Mouse (Mus musculus): ENCODE measurements around the gene Tmem37. TPM values are rescaled to one million over a fixed set of nuclear protein-coding genes. Genes with fewer than 3 reads are reported as not detected.

Gene Tmem37
- polyA plus RNA-seq, 1 experiment, result 17.8 TPM

- Histone ChIP-seq H3K27ac (ENCODE audit: insufficient read depth, low read length) (no peak overlapping the region), H3K27me3 (ENCODE audit: control insufficient read depth, insufficient read depth, low read length, poor library complexity, severe bottlenecking) (no peaks in the 10 kb centered on the region), H3K9ac (ENCODE audit: low read depth, poor library complexity, severe bottlenecking) (no peak overlapping the region), H3K36me3 (ENCODE audit: control insufficient read depth, insufficient read depth, low read length, poor library complexity, severe bottlenecking) (no peaks in the 10 kb centered on the region), H3K9me3 (replicated peaks; ENCODE audit: control insufficient read depth, insufficient read depth, low read length, poor library complexity, severe bottlenecking) (no peaks in the 10 kb centered on the region), H3K4me3 (ENCODE audit: low read depth, low read length) (no peak overlapping the region), H3K4me1 (ENCODE audit: control insufficient read depth, insufficient read depth, low read length) (peaks cover 3% of the 10 kb centered on the region)
- TF ChIP-seq EP300 (IDR thresholded peaks at IDR 0.05; ENCODE audit: insufficient read depth, low read depth, low read length) (no peak), POLR2A (IDR thresholded peaks at IDR 0.05; ENCODE audit: insufficient read depth, low read length) (no peak), CTCF (IDR thresholded peaks at IDR 0.05; ENCODE audit: low read depth, low read length) (no peak)
Measured at GRCm38 (mm10) chr1:120042421-120042820, 31.5 kb downstream of the Tmem37 start.

GRCm38 (mm10) chr1:120038594-120038993 lies 35.3 kb downstream of the Tmem37 start:
- no peak overlapping the region for H3K27ac ChIP-seq (ENCODE audit: insufficient read depth, low read length)
- H3K27me3 ChIP-seq (ENCODE audit: control insufficient read depth, insufficient read depth, low read length, poor library complexity, severe bottlenecking), result no peaks in the 10 kb centered on the region
- no peak overlapping the region for H3K9ac ChIP-seq (ENCODE audit: low read depth, poor library complexity, severe bottlenecking)
- no peaks in the 10 kb centered on the region for H3K9me3 ChIP-seq (replicated peaks; ENCODE audit: control insufficient read depth, insufficient read depth, low read length, poor library complexity, severe bottlenecking)
- TF ChIP-seq POLR2A (IDR thresholded peaks at IDR 0.05; ENCODE audit: insufficient read depth, low read length) (no peak), CTCF (IDR thresholded peaks at IDR 0.05; ENCODE audit: low read depth, low read length) (no peak), EP300 (IDR thresholded peaks at IDR 0.05; ENCODE audit: insufficient read depth, low read depth, low read length) (no peak)
- H3K4me1 ChIP-seq (ENCODE audit: control insufficient read depth, insufficient read depth, low read length), result peaks cover 3% of the 10 kb centered on the region
- H3K36me3 ChIP-seq (ENCODE audit: control insufficient read depth, insufficient read depth, low read length, poor library complexity, severe bottlenecking), result no peaks in the 10 kb centered on the region
- H3K4me3 ChIP-seq (ENCODE audit: low read depth, low read length), result no peak overlapping the region

- H3K27me3 ChIP-seq (ENCODE audit: control insufficient read depth, insufficient read depth, low read length, poor library complexity, severe bottlenecking), result no peaks in the 10 kb centered on the region
- no peaks in the 10 kb centered on the region for H3K4me1 ChIP-seq (ENCODE audit: control insufficient read depth, insufficient read depth, low read length)
- no peaks in the 10 kb centered on the region for H3K36me3 ChIP-seq (ENCODE audit: control insufficient read depth, insufficient read depth, low read length, poor library complexity, severe bottlenecking)
- H3K9me3 ChIP-seq (replicated peaks; ENCODE audit: control insufficient read depth, insufficient read depth, low read length, poor library complexity, severe bottlenecking), result no peaks in the 10 kb centered on the region
- no peak overlapping the region for H3K27ac ChIP-seq (ENCODE audit: insufficient read depth, low read length)
- H3K9ac ChIP-seq (ENCODE audit: low read depth, poor library complexity, severe bottlenecking), result no peak overlapping the region
- H3K4me3 ChIP-seq (ENCODE audit: low read depth, low read length), result no peak overlapping the region
- TF ChIP-seq EP300 (IDR thresholded peaks at IDR 0.05; ENCODE audit: insufficient read depth, low read depth, low read length), result no peak
- no peak for TF ChIP-seq CTCF (IDR thresholded peaks at IDR 0.05; ENCODE audit: low read depth, low read length)
- no peak for TF ChIP-seq POLR2A (IDR thresholded peaks at IDR 0.05; ENCODE audit: insufficient read depth, low read length)
Measured at GRCm38 (mm10) chr1:120037021-120037683, 36.7 kb downstream of the Tmem37 start.

- no peak overlapping the region for H3K4me3 ChIP-seq (ENCODE audit: low read depth, low read length)
Measured at GRCm38 (mm10) chr1:120035456-120036034, 38.3 kb downstream of the Tmem37 start.

GRCm38 (mm10) chr1:120034793-120035192 lies 39.1 kb downstream of the Tmem37 start:
- H3K9me3 ChIP-seq (replicated peaks; ENCODE audit: control insufficient read depth, insufficient read depth, low read length, poor library complexity, severe bottlenecking), result no peaks in the 10 kb centered on the region
- TF ChIP-seq POLR2A (IDR thresholded peaks at IDR 0.05; ENCODE audit: insufficient read depth, low read length), result no peak
- no peak for TF ChIP-seq CTCF (IDR thresholded peaks at IDR 0.05; ENCODE audit: low read depth, low read length)
- TF ChIP-seq EP300 (IDR thresholded peaks at IDR 0.05; ENCODE audit: insufficient read depth, low read depth, low read length), result no peak
- no peaks in the 10 kb centered on the region for H3K36me3 ChIP-seq (ENCODE audit: control insufficient read depth, insufficient read depth, low read length, poor library complexity, severe bottlenecking)
- no peaks in the 10 kb centered on the region for H3K4me1 ChIP-seq (ENCODE audit: control insufficient read depth, insufficient read depth, low read length)
- no peak overlapping the region for H3K9ac ChIP-seq (ENCODE audit: low read depth, poor library complexity, severe bottlenecking)
- no peak overlapping the region for H3K4me3 ChIP-seq (ENCODE audit: low read depth, low read length)
- no peaks in the 10 kb centered on the region for H3K27me3 ChIP-seq (ENCODE audit: control insufficient read depth, insufficient read depth, low read length, poor library complexity, severe bottlenecking)
- no peak overlapping the region for H3K27ac ChIP-seq (ENCODE audit: insufficient read depth, low read length)

More at GRCm38 (mm10) chr1:120035456-120036034, 38.3 kb downstream of the Tmem37 start:
- TF ChIP-seq CTCF (IDR thresholded peaks at IDR 0.05; ENCODE audit: low read depth, low read length) (no peak), EP300 (IDR thresholded peaks at IDR 0.05; ENCODE audit: insufficient read depth, low read depth, low read length) (no peak), POLR2A (IDR thresholded peaks at IDR 0.05; ENCODE audit: insufficient read depth, low read length) (no peak)
- Histone ChIP-seq H3K27ac (ENCODE audit: insufficient read depth, low read length) (no peak overlapping the region), H3K36me3 (ENCODE audit: control insufficient read depth, insufficient read depth, low read length, poor library complexity, severe bottlenecking) (no peaks in the 10 kb centered on the region), H3K9me3 (replicated peaks; ENCODE audit: control insufficient read depth, insufficient read depth, low read length, poor library complexity, severe bottlenecking) (no peaks in the 10 kb centered on the region), H3K9ac (ENCODE audit: low read depth, poor library complexity, severe bottlenecking) (no peak overlapping the region), H3K4me1 (ENCODE audit: control insufficient read depth, insufficient read depth, low read length) (no peaks in the 10 kb centered on the region), H3K27me3 (ENCODE audit: control insufficient read depth, insufficient read depth, low read length, poor library complexity, severe bottlenecking) (no peaks in the 10 kb centered on the region)

GRCm38 (mm10) chr1:120033469-120033854 lies 40.4 kb downstream of the Tmem37 start:
- H3K4me3 ChIP-seq (ENCODE audit: low read depth, low read length), result no peak overlapping the region

More at GRCm38 (mm10) chr1:120033469-120033854, 40.4 kb downstream of the Tmem37 start:
- no peaks in the 10 kb centered on the region for H3K4me1 ChIP-seq (ENCODE audit: control insufficient read depth, insufficient read depth, low read length)
- H3K36me3 ChIP-seq (ENCODE audit: control insufficient read depth, insufficient read depth, low read length, poor library complexity, severe bottlenecking), result no peaks in the 10 kb centered on the region
- H3K27ac ChIP-seq (ENCODE audit: insufficient read depth, low read length), result no peak overlapping the region
- no peaks in the 10 kb centered on the region for H3K9me3 ChIP-seq (replicated peaks; ENCODE audit: control insufficient read depth, insufficient read depth, low read length, poor library complexity, severe bottlenecking)
- TF ChIP-seq EP300 (IDR thresholded peaks at IDR 0.05; ENCODE audit: insufficient read depth, low read depth, low read length) (no peak), CTCF (IDR thresholded peaks at IDR 0.05; ENCODE audit: low read depth, low read length) (no peak), POLR2A (IDR thresholded peaks at IDR 0.05; ENCODE audit: insufficient read depth, low read length) (no peak)
- no peak overlapping the region for H3K9ac ChIP-seq (ENCODE audit: low read depth, poor library complexity, severe bottlenecking)
- H3K27me3 ChIP-seq (ENCODE audit: control insufficient read depth, insufficient read depth, low read length, poor library complexity, severe bottlenecking), result no peaks in the 10 kb centered on the region

All from ES-Bruce4 (cell line).